In the genomic region with DNA sequence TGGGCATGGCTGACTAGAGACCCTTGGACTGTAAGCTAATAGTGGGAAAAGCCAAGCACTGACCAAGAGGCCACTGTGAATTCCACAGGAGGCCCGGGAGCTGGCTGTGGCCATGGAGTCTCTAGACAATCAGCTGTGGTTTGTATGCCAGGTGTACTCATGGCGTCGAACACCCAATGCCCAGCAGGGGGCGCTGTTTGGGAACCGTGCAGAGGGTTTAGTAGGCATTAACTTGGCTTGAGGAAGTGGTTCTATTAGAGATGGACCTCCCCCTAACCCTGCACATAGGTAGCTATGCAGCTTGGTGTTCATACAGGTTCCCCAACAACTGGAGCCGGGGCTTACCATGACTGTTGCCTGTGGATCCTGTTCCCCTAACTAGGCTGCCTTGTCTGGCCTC, we compare ENCODE assay signal across 7 mouse cellular contexts. TPM values are rescaled to one million over a fixed set of nuclear protein-coding genes. Genes with fewer than 3 reads are reported as not detected.
DNase-seq lines count a peak whose midpoint lies in the region; ATAC-seq and TF ChIP-seq lines count a peak whose summit lies in the region.

No protein-coding gene starts in this region.

- H3K27ac ChIP-seq in liver, embryonic 12.5 days = no peak overlapping the region
- no peak overlapping the region for H3K27ac ChIP-seq in spleen, adult 2 months (ENCODE audit: insufficient read depth, low read length)
- H3K27ac ChIP-seq in midbrain, embryonic 11.5 days (ENCODE audit: low read depth, low read length) = no peak overlapping the region

- WGBS in liver, embryonic 12.5 days (ENCODE audit: insufficient replicate concordance) = 32% methylated on average over 6 of the region's 6 CpGs
- WGBS in spleen, adult 2 months = 40% methylated on average over 6 of the region's 6 CpGs
- 48% methylated on average over 6 of the region's 6 CpGs for WGBS in midbrain, embryonic 11.5 days

- peak; percentile 71; the same call in 1 of the 2 replicates for TF ChIP-seq CTCF in spleen, adult 2 months (IDR thresholded peaks at IDR 0.05; ENCODE audit: extremely low read depth, insufficient read depth, insufficient read length, insufficient replicate concordance)

- intact Hi-C loops in left cerebral cortex, postnatal 4 days (cut with DNase I) = no loop called here
- intact Hi-C loops in left cerebral cortex, postnatal 10 days (cut with DNase I) = no loop called here

- no peak overlapping the region for H3K4me2 ChIP-seq in liver, embryonic 12.5 days
- H3K4me2 ChIP-seq in midbrain, embryonic 11.5 days = no peak overlapping the region

- H3K9me3 ChIP-seq in liver, embryonic 12.5 days (replicated peaks) = no peaks in the 10 kb centered on the region
- H3K9me3 ChIP-seq in midbrain, embryonic 11.5 days (ENCODE audit: control insufficient read depth, low read length) = no peaks in the 10 kb centered on the region; the same call in 1 of the 2 replicates

- H3K4me1 ChIP-seq in liver, embryonic 12.5 days = no peaks in the 10 kb centered on the region
- H3K4me1 ChIP-seq in spleen, adult 2 months (ENCODE audit: control insufficient read depth, insufficient read depth, insufficient read length) = no peaks in the 10 kb centered on the region
- H3K4me1 ChIP-seq in midbrain, embryonic 11.5 days (ENCODE audit: control insufficient read depth, insufficient read depth, low read length) = no peaks in the 10 kb centered on the region

- no peaks in the 10 kb centered on the region for H3K27me3 ChIP-seq in liver, embryonic 12.5 days (replicated peaks)
- H3K27me3 ChIP-seq in spleen, adult 2 months (ENCODE audit: control insufficient read depth, insufficient read depth, low read length) = no peaks in the 10 kb centered on the region
- H3K27me3 ChIP-seq in midbrain, embryonic 11.5 days (ENCODE audit: control insufficient read depth, insufficient read depth, low read length) = no peaks in the 10 kb centered on the region

- H3K36me3 ChIP-seq in liver, embryonic 12.5 days = no peaks in the 10 kb centered on the region
- no peaks in the 10 kb centered on the region for H3K36me3 ChIP-seq in spleen, adult 2 months (ENCODE audit: control insufficient read depth, insufficient read depth, low read length)
- H3K36me3 ChIP-seq in midbrain, embryonic 11.5 days (ENCODE audit: control insufficient read depth, insufficient read depth, low read length) = no peaks in the 10 kb centered on the region

- peak; percentile 31 for DNase-seq in left cerebral cortex, postnatal 4 days
- DNase-seq in left cerebral cortex, adult 9 months (ENCODE audit: low spot score in 2 of 2) = no peak
- peak; percentile 75 to 83 for DNase-seq in adrenal gland, postnatal 36 days
- peak; percentile 55 to 77 for DNase-seq in spleen, adult 2 months (ENCODE audit: low read depth in 1 of 2, low spot score in 2 of 2)
- no peak for DNase-seq in left cerebral cortex, postnatal 10 days (ENCODE audit: extremely low spot score in 1 of 2, low spot score in 2 of 2)
- DNase-seq in midbrain, embryonic 11.5 days (ENCODE audit: low spot score, missing footprints) = no peak

- ATAC-seq in liver, embryonic 12.5 days = peak; percentile 13; the same call in 1 of the 2 replicates
- no peak for ATAC-seq in midbrain, embryonic 11.5 days (ENCODE audit: low FRiP score)

- TF ChIP-seq POLR2A in spleen, adult 2 months (IDR thresholded peaks at IDR 0.05; ENCODE audit: low read depth, low read length) = no peak

- no peak overlapping the region for H3K4me3 ChIP-seq in liver, embryonic 12.5 days
- no peak overlapping the region for H3K4me3 ChIP-seq in spleen, adult 2 months (ENCODE audit: extremely low read depth, insufficient read depth, insufficient read length)
- no peak overlapping the region for H3K4me3 ChIP-seq in midbrain, embryonic 11.5 days (ENCODE audit: low read depth, low read length)

- H3K9ac ChIP-seq in liver, embryonic 12.5 days = no peak overlapping the region
- H3K9ac ChIP-seq in midbrain, embryonic 11.5 days (ENCODE audit: low read length) = no peak overlapping the region

RNA-seq across cellular contexts. Expression of gene Ffar2, which starts 17.7 kb away (rescaled TPM):
- not detected for total RNA-seq in left cerebral cortex, postnatal 4 days (2021)
- total RNA-seq in adrenal gland, postnatal 36 days (2021) = 1 to 10 TPM; 1.7 to 2.9 TPM
- polyA plus RNA-seq in liver, embryonic 12.5 days (2016; fragmentation: Nextera tagmentation; extraction: Ambion mirVana) = 0.21 and 0.53 TPM in 2 replicates
- polyA plus RNA-seq in spleen, adult 2 months (2012; rRNA removed) = 19.2 and 38.6 TPM in 2 replicates
- total RNA-seq in left cerebral cortex, postnatal 10 days (2021) = under 1 TPM in 1 of 2 experiments, not detected in 1; 0.69 TPM
- polyA plus RNA-seq in midbrain, embryonic 11.5 days (2014; fragmentation: Nextera tagmentation; extraction: Ambion mirVana) = not detected in 2 replicates

RNA-seq across cellular contexts. Expression of gene Krtdap, which starts 18.2 kb away (rescaled TPM):
- not detected for total RNA-seq in left cerebral cortex, postnatal 4 days (2021)
- 1 to 10 TPM in 1 of 2 experiments, not detected in 1; 2.8 TPM for total RNA-seq in adrenal gland, postnatal 36 days (2021)
- polyA plus RNA-seq in liver, embryonic 12.5 days (2016; fragmentation: Nextera tagmentation; extraction: Ambion mirVana) = not detected in 2 replicates
- not detected in 2 replicates for polyA plus RNA-seq in spleen, adult 2 months (2012; rRNA removed)
- total RNA-seq in left cerebral cortex, postnatal 10 days (2021) = not detected
- not detected in 2 replicates for polyA plus RNA-seq in midbrain, embryonic 11.5 days (2014; fragmentation: Nextera tagmentation; extraction: Ambion mirVana)

RNA-seq across cellular contexts. Expression of gene Dmkn, which starts 42.4 kb away (rescaled TPM):
- total RNA-seq in left cerebral cortex, postnatal 4 days (2021) = 1 to 10 TPM; 1.4 to 1.7 TPM
- 1 to 10 TPM; 2.4 to 2.5 TPM for total RNA-seq in adrenal gland, postnatal 36 days (2021)
- not detected in 2 replicates for polyA plus RNA-seq in liver, embryonic 12.5 days (2016; fragmentation: Nextera tagmentation; extraction: Ambion mirVana)
- polyA plus RNA-seq in spleen, adult 2 months (2012; rRNA removed) = 1.1 and 1.5 TPM in 2 replicates
- 1 to 10 TPM; 1.4 to 1.5 TPM for total RNA-seq in left cerebral cortex, postnatal 10 days (2021)
- not detected in 2 replicates for polyA plus RNA-seq in midbrain, embryonic 11.5 days (2014; fragmentation: Nextera tagmentation; extraction: Ambion mirVana)

RNA-seq across cellular contexts. Expression of gene Ffar3, which starts 50.1 kb away (rescaled TPM):
- not detected for total RNA-seq in left cerebral cortex, postnatal 4 days (2021)
- total RNA-seq in adrenal gland, postnatal 36 days (2021) = under 1 TPM in 1 of 2 experiments, not detected in 1; 0.33 TPM
- polyA plus RNA-seq in liver, embryonic 12.5 days (2016; fragmentation: Nextera tagmentation; extraction: Ambion mirVana) = not detected in 2 replicates
- 0.59 and 0.84 TPM in 2 replicates for polyA plus RNA-seq in spleen, adult 2 months (2012; rRNA removed)
- total RNA-seq in left cerebral cortex, postnatal 10 days (2021) = not detected
- not detected in 2 replicates for polyA plus RNA-seq in midbrain, embryonic 11.5 days (2014; fragmentation: Nextera tagmentation; extraction: Ambion mirVana)

RNA-seq across cellular contexts. Expression of gene Sbsn, which starts 54.7 kb away (rescaled TPM):
- 10 to 100 TPM in 1 of 2 experiments, 1 to 10 TPM in 1; 8.5 to 12.2 TPM for total RNA-seq in left cerebral cortex, postnatal 4 days (2021)
- 100 to 1,000 TPM; 326 to 370 TPM for total RNA-seq in adrenal gland, postnatal 36 days (2021)
- polyA plus RNA-seq in liver, embryonic 12.5 days (2016; fragmentation: Nextera tagmentation; extraction: Ambion mirVana) = 0.19 and 0.41 TPM in 2 replicates
- 0.47 and 0.97 TPM in 2 replicates for polyA plus RNA-seq in spleen, adult 2 months (2012; rRNA removed)
- 1 to 10 TPM; 9.5 to 9.8 TPM for total RNA-seq in left cerebral cortex, postnatal 10 days (2021)
- 0.54 and 1.1 TPM in 2 replicates for polyA plus RNA-seq in midbrain, embryonic 11.5 days (2014; fragmentation: Nextera tagmentation; extraction: Ambion mirVana)

Comparison
In these comparisons a context has a peak if more than half of its experiments do, and no peak if none do; other contexts are left out.
1. DNase-seq: peak in left cerebral cortex, postnatal 4 days (single experiment), adrenal gland, postnatal 36 days (2 of 2) and spleen, adult 2 months (2 of 2); none in left cerebral cortex, adult 9 months (0 of 2), left cerebral cortex, postnatal 10 days (0 of 2) and midbrain, embryonic 11.5 days (single experiment).